Mouse (Mus musculus): ENCODE measurements around the gene Stk19.
A peak's percentile ranks its signal among the peaks of the same experiment; 100 is the strongest.

Gene Stk19

GRCm38 (mm10) chr17:34836856-34837221, at the start of gene Stk19, which contains the start of gene Dxo:
Gene Stk19, minus strand, starts transcription at chr17:34836945.
Gene Dxo, plus strand, starts transcription at chr17:34837019.
- DNase-seq (ENCODE audit: low spot score), result peak; percentile 88

- no peak for DNase-seq (ENCODE audit: low spot score)
Observed at GRCm38 (mm10) chr17:34885615-34886014, 48.9 kb upstream of the Stk19 start.

- no peak for DNase-seq (ENCODE audit: low spot score)
Observed at GRCm38 (mm10) chr17:34884704-34885103, 48.0 kb upstream of the Stk19 start.

- DNase-seq (ENCODE audit: low spot score), result no peak
Observed at GRCm38 (mm10) chr17:34883332-34883731, 46.6 kb upstream of the Stk19 start.

- no peak for DNase-seq (ENCODE audit: low spot score)
Observed at GRCm38 (mm10) chr17:34881683-34882310, 45.1 kb upstream of the Stk19 start, which contains the start of gene Gm20547. Gene Gm20547, minus strand, starts transcription at chr17:34882042.

GRCm38 (mm10) chr17:34881166-34881565, 44.4 kb upstream of the Stk19 start:
- DNase-seq (ENCODE audit: low spot score), result no peak

GRCm38 (mm10) chr17:34879336-34879879, 42.7 kb upstream of the Stk19 start, which contains the start of gene Zbtb12:
Gene Zbtb12, plus strand, starts transcription at chr17:34879483.
- no peak for DNase-seq (ENCODE audit: low spot score)

GRCm38 (mm10) chr17:34874321-34874720, 37.6 kb upstream of the Stk19 start:
- DNase-seq (ENCODE audit: low spot score), result no peak

GRCm38 (mm10) chr17:34865981-34866380, 29.2 kb upstream of the Stk19 start:
- DNase-seq (ENCODE audit: low spot score), result no peak

GRCm38 (mm10) chr17:34862416-34863081, 25.8 kb upstream of the Stk19 start, which contains the start of gene Cfb:
Gene Cfb, minus strand, starts transcription at chr17:34862518.
- no peak for DNase-seq (ENCODE audit: low spot score)

GRCm38 (mm10) chr17:34861704-34862415, 25.1 kb upstream of the Stk19 start:
- DNase-seq (ENCODE audit: low spot score), result no peak

GRCm38 (mm10) chr17:34860514-34860913, 23.8 kb upstream of the Stk19 start:
- no peak for DNase-seq (ENCODE audit: low spot score)

- DNase-seq (ENCODE audit: low spot score), result no peak
Observed at GRCm38 (mm10) chr17:34858670-34859069, 21.9 kb upstream of the Stk19 start.

- no peak for DNase-seq (ENCODE audit: low spot score)
Observed at GRCm38 (mm10) chr17:34855825-34856224, 19.1 kb upstream of the Stk19 start.

GRCm38 (mm10) chr17:34854761-34855160, 18.0 kb upstream of the Stk19 start:
- DNase-seq (ENCODE audit: low spot score), result no peak

- no peak for DNase-seq (ENCODE audit: low spot score)
Observed at GRCm38 (mm10) chr17:34853511-34853910, 16.8 kb upstream of the Stk19 start.

GRCm38 (mm10) chr17:34850517-34851125, 13.9 kb upstream of the Stk19 start:
- no peak for DNase-seq (ENCODE audit: low spot score)

GRCm38 (mm10) chr17:34849722-34850516, 13.2 kb upstream of the Stk19 start, which contains the start of the genes Skiv2l and Nelfe:
Gene Skiv2l, minus strand, starts transcription at chr17:34850210.
Gene Nelfe, plus strand, starts transcription at chr17:34850391.
- peak; percentile 92 for DNase-seq (ENCODE audit: low spot score)

- DNase-seq (ENCODE audit: low spot score), result no peak
Observed at GRCm38 (mm10) chr17:34847615-34848014, 10.9 kb upstream of the Stk19 start.

- DNase-seq (ENCODE audit: low spot score), result no peak
Observed at GRCm38 (mm10) chr17:34847192-34847591, 10.4 kb upstream of the Stk19 start.

GRCm38 (mm10) chr17:34844884-34845283, 8.1 kb upstream of the Stk19 start:
- no peak for DNase-seq (ENCODE audit: low spot score)

All from urinary bladder, postnatal 10 days (tissue).